Mouse (Mus musculus): ENCODE data around the gene Cntnap2. TPM values are rescaled to one million over a fixed set of nuclear protein-coding genes. Genes with fewer than 3 reads are reported as not detected.
A peak's percentile ranks its signal among the peaks of the same experiment; 100 is the strongest.

The Cntnap2 gene
- polyA plus RNA-seq, 1 experiment from 2014 or later, result 54.5 TPM

- WGBS, result 81% methylated on average over 1 of the region's 1 CpGs
- no peaks in the 10 kb centered on the region for H3K9me3 ChIP-seq (ENCODE audit: control insufficient read depth, low read length)
- no peak overlapping the region for H3K27ac ChIP-seq (replicated peaks; ENCODE audit: low read depth, low read length)
- no peaks in the 10 kb centered on the region for H3K4me1 ChIP-seq (ENCODE audit: control insufficient read depth, insufficient read depth, low read length)
- H3K9ac ChIP-seq (replicated peaks; ENCODE audit: low read length), result no peak overlapping the region
- no peak overlapping the region for H3K4me2 ChIP-seq (ENCODE audit: low read length)
- no peaks in the 10 kb centered on the region for H3K27me3 ChIP-seq (ENCODE audit: control insufficient read depth, insufficient read depth, low read length)
- ATAC-seq (ENCODE audit: low FRiP score, low TSS enrichment) (no peak), DNase-seq (no peak)
- no peaks in the 10 kb centered on the region for H3K36me3 ChIP-seq (ENCODE audit: control insufficient read depth, insufficient read depth, low read length)
- no peak overlapping the region for H3K4me3 ChIP-seq (replicated peaks; ENCODE audit: low read depth, low read length)
Measured at GRCm38 (mm10) chr6:46166837-46167236, 1107.7 kb downstream of the Cntnap2 start.

GRCm38 (mm10) chr6:46197298-46197697, 1138.1 kb downstream of the Cntnap2 start:
- Histone ChIP-seq H3K4me2 (ENCODE audit: low read length) (no peak overlapping the region), H3K9me3 (ENCODE audit: control insufficient read depth, low read length) (no peaks in the 10 kb centered on the region), H3K36me3 (ENCODE audit: control insufficient read depth, insufficient read depth, low read length) (no peaks in the 10 kb centered on the region), H3K27me3 (ENCODE audit: control insufficient read depth, insufficient read depth, low read length) (no peaks in the 10 kb centered on the region), H3K9ac (replicated peaks; ENCODE audit: low read length) (no peak overlapping the region), H3K27ac (replicated peaks; ENCODE audit: low read depth, low read length) (no peak overlapping the region), H3K4me3 (replicated peaks; ENCODE audit: low read depth, low read length) (no peak overlapping the region), H3K4me1 (ENCODE audit: control insufficient read depth, insufficient read depth, low read length) (no peaks in the 10 kb centered on the region)
- no peak for ATAC-seq (ENCODE audit: low FRiP score, low TSS enrichment)
- DNase-seq, result no peak
- 92% methylated on average over 2 of the region's 2 CpGs for WGBS

- DNase-seq (no peak), ATAC-seq (ENCODE audit: low FRiP score, low TSS enrichment) (no peak)
- Histone ChIP-seq H3K9me3 (ENCODE audit: control insufficient read depth, low read length) (no peaks in the 10 kb centered on the region), H3K4me1 (ENCODE audit: control insufficient read depth, insufficient read depth, low read length) (no peaks in the 10 kb centered on the region), H3K27ac (replicated peaks; ENCODE audit: low read depth, low read length) (no peak overlapping the region), H3K27me3 (ENCODE audit: control insufficient read depth, insufficient read depth, low read length) (no peaks in the 10 kb centered on the region), H3K4me3 (replicated peaks; ENCODE audit: low read depth, low read length) (no peak overlapping the region), H3K9ac (replicated peaks; ENCODE audit: low read length) (no peak overlapping the region), H3K4me2 (ENCODE audit: low read length) (no peak overlapping the region), H3K36me3 (ENCODE audit: control insufficient read depth, insufficient read depth, low read length) (no peaks in the 10 kb centered on the region)
- WGBS, result 81% methylated on average over 4 of the region's 4 CpGs
Measured at GRCm38 (mm10) chr6:46201828-46202227, 1142.7 kb downstream of the Cntnap2 start.

- Histone ChIP-seq H3K36me3 (ENCODE audit: control insufficient read depth, insufficient read depth, low read length) (no peaks in the 10 kb centered on the region), H3K9me3 (ENCODE audit: control insufficient read depth, low read length) (no peaks in the 10 kb centered on the region), H3K27ac (replicated peaks; ENCODE audit: low read depth, low read length) (no peak overlapping the region), H3K4me1 (ENCODE audit: control insufficient read depth, insufficient read depth, low read length) (no peaks in the 10 kb centered on the region), H3K9ac (replicated peaks; ENCODE audit: low read length) (no peak overlapping the region), H3K4me3 (replicated peaks; ENCODE audit: low read depth, low read length) (no peak overlapping the region), H3K27me3 (ENCODE audit: control insufficient read depth, insufficient read depth, low read length) (no peaks in the 10 kb centered on the region), H3K4me2 (ENCODE audit: low read length) (no peak overlapping the region)
- ATAC-seq (ENCODE audit: low FRiP score, low TSS enrichment) (no peak), DNase-seq (no peak)
- 60% methylated on average over 2 of the region's 2 CpGs for WGBS
Measured at GRCm38 (mm10) chr6:46205531-46205930, 1146.4 kb downstream of the Cntnap2 start.

- no peaks in the 10 kb centered on the region for H3K27me3 ChIP-seq (ENCODE audit: control insufficient read depth, insufficient read depth, low read length)
- 94% methylated on average over 1 of the region's 1 CpGs for WGBS
- ATAC-seq (ENCODE audit: low FRiP score, low TSS enrichment), result no peak
- DNase-seq, result no peak
- H3K4me3 ChIP-seq (replicated peaks; ENCODE audit: low read depth, low read length), result no peak overlapping the region
- H3K27ac ChIP-seq (replicated peaks; ENCODE audit: low read depth, low read length), result no peak overlapping the region
- no peaks in the 10 kb centered on the region for H3K36me3 ChIP-seq (ENCODE audit: control insufficient read depth, insufficient read depth, low read length)
- H3K9me3 ChIP-seq (ENCODE audit: control insufficient read depth, low read length), result no peaks in the 10 kb centered on the region
- H3K9ac ChIP-seq (replicated peaks; ENCODE audit: low read length), result no peak overlapping the region
- H3K4me2 ChIP-seq (ENCODE audit: low read length), result no peak overlapping the region
- H3K4me1 ChIP-seq (ENCODE audit: control insufficient read depth, insufficient read depth, low read length), result no peaks in the 10 kb centered on the region
Measured at GRCm38 (mm10) chr6:46232889-46233288, 1173.7 kb downstream of the Cntnap2 start.

- Histone ChIP-seq H3K4me1 (ENCODE audit: control insufficient read depth, insufficient read depth, low read length) (no peaks in the 10 kb centered on the region), H3K27me3 (ENCODE audit: control insufficient read depth, insufficient read depth, low read length) (no peaks in the 10 kb centered on the region), H3K27ac (replicated peaks; ENCODE audit: low read depth, low read length) (no peak overlapping the region), H3K9ac (replicated peaks; ENCODE audit: low read length) (no peak overlapping the region), H3K36me3 (ENCODE audit: control insufficient read depth, insufficient read depth, low read length) (no peaks in the 10 kb centered on the region), H3K9me3 (ENCODE audit: control insufficient read depth, low read length) (no peaks in the 10 kb centered on the region), H3K4me3 (replicated peaks; ENCODE audit: low read depth, low read length) (no peak overlapping the region), H3K4me2 (ENCODE audit: low read length) (no peak overlapping the region)
- WGBS, result 76% methylated on average over 2 of the region's 2 CpGs
- DNase-seq (no peak), ATAC-seq (ENCODE audit: low FRiP score, low TSS enrichment) (no peak)
Measured at GRCm38 (mm10) chr6:46240349-46240748, 1181.2 kb downstream of the Cntnap2 start.

GRCm38 (mm10) chr6:46263171-46263570, 1204.0 kb downstream of the Cntnap2 start:
- 42% methylated on average over 1 of the region's 1 CpGs for WGBS
- DNase-seq, result no peak
- no peak overlapping the region for H3K4me2 ChIP-seq (ENCODE audit: low read length)

GRCm38 (mm10) chr6:46346946-46347345, 1287.8 kb downstream of the Cntnap2 start:
- no peaks in the 10 kb centered on the region for H3K9me3 ChIP-seq (ENCODE audit: control insufficient read depth, low read length)
- H3K4me1 ChIP-seq (ENCODE audit: control insufficient read depth, insufficient read depth, low read length), result no peaks in the 10 kb centered on the region
- no peak overlapping the region for H3K4me3 ChIP-seq (replicated peaks; ENCODE audit: low read depth, low read length)
- H3K27me3 ChIP-seq (ENCODE audit: control insufficient read depth, insufficient read depth, low read length), result no peaks in the 10 kb centered on the region
- ATAC-seq (ENCODE audit: low FRiP score, low TSS enrichment) (no peak), DNase-seq (peak; percentile 11)
- H3K4me2 ChIP-seq (ENCODE audit: low read length), result no peak overlapping the region
- H3K27ac ChIP-seq (replicated peaks; ENCODE audit: low read depth, low read length), result no peak overlapping the region
- no peaks in the 10 kb centered on the region for H3K36me3 ChIP-seq (ENCODE audit: control insufficient read depth, insufficient read depth, low read length)
- no peak overlapping the region for H3K9ac ChIP-seq (replicated peaks; ENCODE audit: low read length)
- 58% methylated on average over 5 of the region's 5 CpGs for WGBS

More at GRCm38 (mm10) chr6:46263171-46263570, 1204.0 kb downstream of the Cntnap2 start:
- H3K4me3 ChIP-seq (replicated peaks; ENCODE audit: low read depth, low read length), result no peak overlapping the region
- no peak overlapping the region for H3K9ac ChIP-seq (replicated peaks; ENCODE audit: low read length)
- H3K9me3 ChIP-seq (ENCODE audit: control insufficient read depth, low read length), result no peaks in the 10 kb centered on the region
- H3K36me3 ChIP-seq (ENCODE audit: control insufficient read depth, insufficient read depth, low read length), result no peaks in the 10 kb centered on the region
- ATAC-seq (ENCODE audit: low FRiP score, low TSS enrichment), result no peak
- no peaks in the 10 kb centered on the region for H3K27me3 ChIP-seq (ENCODE audit: control insufficient read depth, insufficient read depth, low read length)
- H3K27ac ChIP-seq (replicated peaks; ENCODE audit: low read depth, low read length), result no peak overlapping the region
- H3K4me1 ChIP-seq (ENCODE audit: control insufficient read depth, insufficient read depth, low read length), result no peaks in the 10 kb centered on the region

- no peak overlapping the region for H3K4me2 ChIP-seq (ENCODE audit: low read length)
- DNase-seq, result no peak
Measured at GRCm38 (mm10) chr6:46361091-46361490, 1301.9 kb downstream of the Cntnap2 start.

More at GRCm38 (mm10) chr6:46361091-46361490, 1301.9 kb downstream of the Cntnap2 start:
- 90% methylated on average over 2 of the region's 2 CpGs for WGBS
- Histone ChIP-seq H3K9me3 (ENCODE audit: control insufficient read depth, low read length) (no peaks in the 10 kb centered on the region), H3K4me1 (ENCODE audit: control insufficient read depth, insufficient read depth, low read length) (no peaks in the 10 kb centered on the region), H3K27ac (replicated peaks; ENCODE audit: low read depth, low read length) (no peak overlapping the region), H3K4me3 (replicated peaks; ENCODE audit: low read depth, low read length) (no peak overlapping the region), H3K27me3 (ENCODE audit: control insufficient read depth, insufficient read depth, low read length) (no peaks in the 10 kb centered on the region), H3K36me3 (ENCODE audit: control insufficient read depth, insufficient read depth, low read length) (no peaks in the 10 kb centered on the region), H3K9ac (replicated peaks; ENCODE audit: low read length) (no peak overlapping the region)
- ATAC-seq (ENCODE audit: low FRiP score, low TSS enrichment), result no peak

All from midbrain, embryonic 14.5 days (tissue).